Mouse (Mus musculus): Measurements from ENCODE around the gene Dydc1.

The Dydc1 gene

GRCm38 (mm10) chr14:41098726-41099125 lies 26.0 kb downstream of the Dydc1 start:
- WGBS: 79% methylated on average over 1 of the region's 1 CpGs

- 83% methylated on average over 3 of the region's 3 CpGs for WGBS
Measured at GRCm38 (mm10) chr14:41100712-41101111, 28.0 kb downstream of the Dydc1 start.

GRCm38 (mm10) chr14:41101242-41101641 lies 28.5 kb downstream of the Dydc1 start:
- WGBS: 84% methylated on average over 5 of the region's 5 CpGs

GRCm38 (mm10) chr14:41102269-41102668 lies 29.6 kb downstream of the Dydc1 start:
- 79% methylated on average over 2 of the region's 2 CpGs for WGBS

- 80% methylated on average over 10 of the region's 10 CpGs for WGBS
Measured at GRCm38 (mm10) chr14:41104853-41105444, 32.2 kb downstream of the Dydc1 start, which contains the start of gene Mat1a. TSS of gene Mat1a (plus strand) at chr14:41105035.

GRCm38 (mm10) chr14:41111031-41111668 lies 38.4 kb downstream of the Dydc1 start:
- WGBS: 88% methylated on average over 7 of the region's 7 CpGs

- 80% methylated on average over 4 of the region's 4 CpGs for WGBS
Measured at GRCm38 (mm10) chr14:41112944-41113343, 40.2 kb downstream of the Dydc1 start.

GRCm38 (mm10) chr14:41116271-41116670 lies 43.6 kb downstream of the Dydc1 start:
- WGBS: 88% methylated on average over 3 of the region's 3 CpGs

DNA sequence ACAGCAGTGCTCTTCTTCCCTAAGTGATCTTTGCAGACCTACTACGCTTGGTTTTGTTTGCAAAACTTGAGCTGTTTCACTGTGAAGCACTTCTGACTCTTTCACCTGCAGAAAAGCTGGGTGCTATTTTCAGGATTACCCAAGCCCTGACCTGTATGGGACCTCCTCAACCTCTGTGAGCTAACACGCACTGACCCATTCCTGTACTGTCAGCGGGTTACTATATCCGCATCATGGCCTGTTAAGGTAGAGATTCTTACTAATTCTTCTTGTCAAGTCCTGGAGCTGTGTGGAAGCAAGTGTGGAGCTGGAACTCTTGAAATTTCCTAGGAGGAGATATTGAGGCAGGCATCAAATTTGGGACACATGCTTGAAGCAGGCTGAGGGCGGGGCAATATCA lies 52.0 kb downstream of the Dydc1 start:
- WGBS: 89% methylated on average over 5 of the region's 5 CpGs

DNA sequence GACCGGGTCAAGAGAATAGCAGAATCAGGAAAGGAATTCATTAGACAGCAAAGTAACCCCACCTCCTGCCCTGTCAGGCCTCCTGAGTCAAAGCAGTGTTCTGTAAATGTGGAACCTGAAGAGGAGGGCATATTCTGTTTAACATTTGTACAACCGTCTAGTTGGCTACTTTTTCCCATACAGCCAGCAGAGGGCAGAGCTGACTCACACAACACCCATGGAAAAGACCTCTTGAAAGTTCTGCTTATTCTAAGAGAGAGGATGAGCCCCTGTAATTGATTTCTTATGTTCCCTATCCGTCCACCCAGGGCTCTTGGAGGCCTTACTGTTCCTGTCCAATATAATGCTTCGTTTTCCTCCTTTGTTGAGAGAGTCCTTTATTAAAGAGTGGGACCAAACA lies 55.3 kb downstream of the Dydc1 start:
- 31% methylated on average over 4 of the region's 4 CpGs for WGBS

DNA sequence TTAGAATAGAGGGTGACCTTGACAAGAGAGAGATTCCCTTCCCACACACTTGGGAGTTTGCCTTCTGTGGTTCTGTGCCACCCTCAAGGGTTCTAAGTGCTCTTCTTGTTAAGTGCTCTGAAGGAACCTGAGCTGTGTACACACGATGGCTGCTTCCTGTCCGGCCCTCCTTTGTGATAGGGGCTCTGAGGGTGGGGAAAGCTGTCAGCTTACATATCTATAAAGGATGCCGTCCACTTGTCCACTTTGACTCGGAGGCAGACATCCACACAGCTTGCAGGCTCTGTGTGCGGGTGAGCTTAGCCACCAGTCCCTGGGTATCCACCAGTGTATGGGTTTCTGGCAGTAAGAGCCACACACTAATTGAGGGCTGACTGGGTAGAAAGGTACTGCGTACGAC lies 58.8 kb downstream of the Dydc1 start, which contains the start of gene Sftpa1:
Sftpa1 (plus strand) TSS at position 243 of the 400 bp plus-strand sequence.
- 88% methylated on average over 7 of the region's 7 CpGs for WGBS

DNA sequence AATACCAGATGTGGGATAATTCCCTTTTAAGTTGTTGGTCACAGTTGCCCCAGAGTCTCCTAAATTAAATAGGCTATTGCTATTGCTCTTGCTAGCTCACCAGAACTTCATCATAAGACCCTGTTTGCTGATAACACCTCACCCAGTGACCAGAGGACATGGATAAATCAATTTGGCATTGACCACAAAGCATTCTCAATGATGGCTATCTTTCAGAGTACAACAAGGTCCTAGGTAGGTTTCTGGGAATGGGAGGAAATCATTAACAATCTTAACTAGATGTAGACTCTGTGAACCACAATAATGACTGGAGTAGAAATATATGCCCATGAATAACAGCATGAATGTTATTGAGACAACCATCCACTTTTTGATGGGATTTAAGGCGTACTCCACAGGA lies 68.0 kb downstream of the Dydc1 start:
- 94% methylated on average over 1 of the region's 1 CpGs for WGBS
